Mouse (Mus musculus) stomach, embryonic 16.5 days (tissue): Measurements from ENCODE around the gene Smc6. TPM values are rescaled to one million over a fixed set of nuclear protein-coding genes. Genes with fewer than 3 reads are reported as not detected.

Source experiments
- ATAC-seq: fragments of 200-750 bp; cut with Nextera tagmentation; 2 replicates; pipeline ENCODE4 v1.8.0; 2017; ENCODE audit warnings: moderate number of reproducible peaks, moderate TSS enrichment; ENCODE audit not compliant: insufficient read depth, low FRiP score
- H3K27ac ChIP-seq: fragments of 300-500 bp; sonication (generic); 2 replicates; pipeline ENCODE4 v1.5.1; 2014; ENCODE audit warnings: low read length
- H3K27me3 ChIP-seq: fragments of 300-500 bp; sonication (generic); 2 replicates; pipeline ENCODE4 v1.6.1; 2014; ENCODE audit warnings: low read length, control low read depth, mixed read lengths; ENCODE audit not compliant: control insufficient read depth, insufficient read depth
- H3K36me3 ChIP-seq: fragments of 300-500 bp; sonication (generic); 2 replicates; pipeline ENCODE4 v1.6.1; 2014; ENCODE audit warnings: low read length; ENCODE audit not compliant: control insufficient read depth, insufficient read depth
- H3K4me1 ChIP-seq: fragments of 300-500 bp; sonication (generic); 2 replicates; pipeline ENCODE4 v1.6.1; 2014; ENCODE audit warnings: low read length, control low read depth, mixed read lengths; ENCODE audit not compliant: control insufficient read depth, insufficient read depth
- H3K4me2 ChIP-seq: fragments of 300-500 bp; sonication (generic); 2 replicates; pipeline ENCODE4 v1.6.1; 2014; ENCODE audit warnings: low read depth, low read length, mixed read lengths
- H3K4me3 ChIP-seq: fragments of 300-500 bp; sonication (generic); replicated peaks from 2 replicates; pipeline ENCODE4 v1.5.1; 2014; ENCODE audit warnings: mild to moderate bottlenecking, low read length
- H3K9ac ChIP-seq: fragments of 300-500 bp; sonication (generic); 2 replicates; pipeline ENCODE4 v1.6.1; 2014; ENCODE audit warnings: low read length
- H3K9me3 ChIP-seq: fragments of 300-500 bp; sonication (generic); replicated peaks from 2 replicates; pipeline ENCODE4 v1.6.1; 2016; ENCODE audit warnings: low read length, control low read depth; ENCODE audit not compliant: control insufficient read depth
- WGBS: fragments of 180-500 bp; shearing (Covaris S2); extraction: QIAGEN DNeasy Blood & Tissue Kit; methylation state at CpG from one replicate; pipeline ENCODE4 v1.1.7; 2014; 5-methylcytosine and 5-hydroxymethylcytosine counted together
- microRNA-seq: library from miRNA; unstranded; fragments of <30 nt; microRNA quantifications from one replicate; pipeline ENCODE4, GENCODE M21; 2016
- polyA plus RNA-seq: library from polyadenylated mRNA; unstranded; fragments of >200 nt; fragmentation: Nextera tagmentation; extraction: Ambion mirVana; gene quantifications from 2 replicates; pipeline ENCODE4 v1.2.1, GENCODE M21; 2015

Gene Smc6
- polyA plus RNA-seq, 1 experiment from 2014 or later = 125 TPM

GRCm38 (mm10) chr12:11350895-11351294 lies 85.2 kb downstream of the Smc6 start:
- Histone ChIP-seq H3K4me2 (no peak overlapping the region), H3K4me3 (no peak overlapping the region), H3K27ac (no peak overlapping the region), H3K36me3 (no peaks in the 10 kb centered on the region), H3K9ac (no peak overlapping the region), H3K4me1 (no peaks in the 10 kb centered on the region), H3K9me3 (no peaks in the 10 kb centered on the region), H3K27me3 (no peaks in the 10 kb centered on the region)
- no peak for ATAC-seq
- WGBS = 31% methylated on average over 5 of the region's 5 CpGs

- Histone ChIP-seq H3K27ac (no peak overlapping the region), H3K27me3 (no peaks in the 10 kb centered on the region), H3K9me3 (no peaks in the 10 kb centered on the region), H3K4me1 (no peaks in the 10 kb centered on the region), H3K9ac (no peak overlapping the region), H3K4me2 (no peak overlapping the region), H3K36me3 (no peaks in the 10 kb centered on the region), H3K4me3 (no peak overlapping the region)
- WGBS = 87% methylated on average over 6 of the region's 6 CpGs
- no peak for ATAC-seq
These were observed 96.7 kb downstream of the Smc6 start for GRCm38 (mm10) chr12:11362435-11362834.

GRCm38 (mm10) chr12:11364870-11365269 lies 99.2 kb downstream of the Smc6 start:
- 53% methylated on average over 6 of the region's 6 CpGs for WGBS
- no peaks in the 10 kb centered on the region for H3K27me3 ChIP-seq
- H3K9me3 ChIP-seq = no peaks in the 10 kb centered on the region
- no peak for ATAC-seq
- H3K4me1 ChIP-seq = no peaks in the 10 kb centered on the region
- H3K36me3 ChIP-seq = no peaks in the 10 kb centered on the region
- no peak overlapping the region for H3K27ac ChIP-seq
- H3K4me3 ChIP-seq = no peak overlapping the region
- no peak overlapping the region for H3K4me2 ChIP-seq
- H3K9ac ChIP-seq = no peak overlapping the region

GRCm38 (mm10) chr12:11367099-11367765 lies 101.5 kb downstream of the Smc6 start:
- Histone ChIP-seq H3K4me1 (no peaks in the 10 kb centered on the region), H3K27ac (no peak overlapping the region), H3K9me3 (no peaks in the 10 kb centered on the region), H3K9ac (no peak overlapping the region), H3K27me3 (no peaks in the 10 kb centered on the region), H3K4me3 (no peak overlapping the region), H3K36me3 (no peaks in the 10 kb centered on the region), H3K4me2 (no peak overlapping the region)
- no peak for ATAC-seq
- WGBS = 36% methylated on average over 3 of the region's 3 CpGs

Small RNAs within 50 kb of the gene (microRNA-seq; reads per million reads assigned to microRNA genes)
- not detected for gene Mir7675

Other genes with a start within 250 kb of the Smc6 start
- 9.8 and 10.5 TPM in 2 replicates for gene Kcns3, start 114.8 kb upstream of the Smc6 start, polyA plus RNA-seq
- gene Msgn1, start 56.9 kb upstream of the Smc6 start, polyA plus RNA-seq = not detected in 2 replicates
- 6.8 and 8.2 TPM in 2 replicates for gene Gen1, start 85 bp upstream of the Smc6 start, polyA plus RNA-seq
- 1.0 and 2.2 TPM in 2 replicates for gene Vsnl1, start 170.7 kb downstream of the Smc6 start, polyA plus RNA-seq
- 0.17 and 0.28 TPM in 2 replicates for gene Rad51ap2, start 190.2 kb downstream of the Smc6 start, polyA plus RNA-seq